Mouse (Mus musculus) ovary, postnatal 36 days (tissue): ENCODE results near the gene Ccdc186.
A peak's percentile ranks its signal among the peaks of the same experiment; 100 is the strongest.
"Not testable (repeated sequence)": the region's sequence is repeated elsewhere in the genome, so short reads cannot be mapped to it uniquely, and the experiment has no call there.

ENCODE experiments used
- DNase-seq: peaks from one replicate; pipeline ENCODE4 v3.0.0; 2022; ENCODE audit warnings: low spot score, mixed read lengths

Ccdc186 gene

DNA sequence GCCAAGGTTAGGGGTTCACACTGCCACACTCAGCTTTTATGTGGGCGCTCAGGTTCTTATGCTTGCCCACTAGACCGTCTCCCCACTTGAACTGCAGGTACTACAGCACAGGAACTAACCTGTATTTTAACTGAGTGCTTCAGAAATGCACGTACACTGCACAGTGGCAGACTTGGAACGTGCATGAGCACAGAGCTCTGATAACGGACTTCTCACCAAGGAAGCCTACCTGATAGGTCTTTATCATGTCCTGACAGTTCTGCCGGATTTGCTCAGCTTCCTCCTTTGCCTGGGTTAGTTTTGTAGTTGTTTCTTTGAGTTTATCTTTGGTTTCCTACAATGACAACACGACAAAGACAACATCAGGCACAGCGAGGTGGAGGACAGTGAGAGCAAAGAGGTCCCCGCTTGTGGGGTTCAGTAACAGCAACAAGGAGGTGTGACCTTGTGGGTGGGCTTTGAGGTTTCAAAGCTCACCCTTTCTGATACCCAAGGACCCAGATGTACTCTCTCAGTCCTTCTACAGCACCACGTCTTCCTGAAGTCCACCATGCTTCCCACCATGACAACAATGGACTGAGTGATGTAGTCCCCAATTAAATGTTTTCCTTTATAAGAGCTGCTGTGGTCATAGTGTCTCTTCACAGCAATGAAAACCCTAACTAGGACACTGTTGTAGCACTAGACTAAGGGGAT lies 20.2 kb downstream of the Ccdc186 start:
- no peak for DNase-seq

DNA sequence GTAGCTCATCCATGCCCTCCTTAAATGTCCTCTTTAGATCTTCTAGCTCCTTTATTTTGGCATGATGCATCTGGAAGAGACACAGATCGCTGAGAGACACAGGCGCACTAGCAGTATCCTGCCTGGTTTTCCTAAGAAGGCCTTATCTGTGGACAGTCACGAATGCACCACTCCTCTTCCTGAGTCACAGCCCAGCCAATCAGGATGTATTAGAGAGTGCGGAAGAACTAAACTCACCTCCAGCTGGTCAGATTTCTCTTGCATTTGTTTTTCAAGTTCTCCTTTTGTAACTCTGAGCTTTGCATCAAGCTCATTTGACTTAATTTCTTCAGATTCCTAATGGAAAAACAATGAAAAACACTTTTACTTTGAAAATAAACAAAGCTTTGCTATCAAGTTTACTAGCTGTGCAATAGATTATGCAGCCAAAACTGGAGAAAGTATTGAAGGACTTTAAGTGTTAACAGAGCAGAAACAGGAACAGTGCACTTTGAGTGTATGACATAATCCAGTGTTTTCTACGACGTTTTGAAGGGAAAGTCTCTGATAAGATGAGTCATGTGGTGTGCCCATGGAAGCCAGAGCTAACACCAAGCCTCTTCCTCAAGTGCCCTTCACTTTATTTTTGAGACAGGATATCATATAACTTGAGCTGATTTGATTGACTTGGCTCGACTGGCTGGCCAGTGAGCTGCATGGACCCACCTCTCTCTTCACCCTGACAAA lies 20.9 kb downstream of the Ccdc186 start:
- DNase-seq = no peak

DNA sequence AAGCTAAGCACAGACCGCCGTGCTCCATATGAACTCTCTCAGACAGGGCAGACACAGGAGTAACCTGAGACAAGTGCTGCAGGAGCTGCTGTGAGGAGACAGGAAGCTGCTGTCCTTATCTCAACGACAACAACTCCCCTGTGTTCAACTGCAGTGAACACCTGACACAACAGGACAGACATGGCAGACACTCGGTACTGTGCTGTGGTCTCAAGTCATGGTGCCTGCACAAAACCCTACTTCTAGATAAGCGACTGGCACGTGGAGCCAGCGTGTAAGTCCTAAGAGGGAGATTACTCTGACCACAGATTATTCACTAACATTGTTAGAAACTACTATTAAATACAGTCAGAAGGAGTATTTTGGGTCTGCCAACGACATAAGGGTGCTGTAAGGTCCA lies 21.8 kb downstream of the Ccdc186 start:
- DNase-seq = no peak

DNA sequence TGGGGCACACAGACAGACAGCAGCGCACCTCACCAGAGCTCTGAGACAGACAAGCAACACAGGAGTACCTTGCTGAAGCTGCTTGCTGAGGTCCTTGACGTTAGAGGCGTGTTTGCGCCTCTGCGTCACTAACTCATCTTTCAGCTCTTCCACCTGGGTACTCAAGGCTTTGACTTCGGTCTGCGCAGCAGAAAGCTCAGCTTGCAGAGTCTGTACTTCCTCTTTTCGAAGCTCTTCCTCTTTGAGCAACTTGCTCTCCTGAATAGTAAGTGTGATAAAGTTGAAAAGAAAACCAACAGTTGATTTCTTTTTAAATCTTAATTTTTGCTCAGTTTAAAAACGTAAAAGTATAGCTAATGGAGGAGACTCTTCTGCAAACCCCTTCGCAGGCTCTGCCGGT lies 24.6 kb downstream of the Ccdc186 start:
- DNase-seq = no peak

DNA sequence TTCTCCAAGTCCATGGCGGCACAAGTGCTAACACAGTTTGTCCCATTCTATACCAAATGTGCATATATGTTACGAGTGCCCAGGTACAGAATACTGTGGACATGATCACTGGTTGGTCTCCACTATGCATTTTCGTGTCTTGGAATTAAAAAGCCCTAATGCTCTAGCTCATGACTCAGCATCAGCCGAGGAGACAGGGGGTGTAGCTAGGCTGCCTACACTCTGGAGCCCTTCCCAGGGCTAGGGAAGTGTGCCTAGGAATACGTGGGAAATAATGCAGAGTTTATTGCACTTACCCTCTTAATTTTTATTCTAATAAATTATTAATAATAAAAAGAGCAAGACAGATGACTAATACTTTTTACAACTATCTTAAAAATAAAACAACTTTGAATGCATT lies 33.0 kb downstream of the Ccdc186 start:
- no peak for DNase-seq

DNA sequence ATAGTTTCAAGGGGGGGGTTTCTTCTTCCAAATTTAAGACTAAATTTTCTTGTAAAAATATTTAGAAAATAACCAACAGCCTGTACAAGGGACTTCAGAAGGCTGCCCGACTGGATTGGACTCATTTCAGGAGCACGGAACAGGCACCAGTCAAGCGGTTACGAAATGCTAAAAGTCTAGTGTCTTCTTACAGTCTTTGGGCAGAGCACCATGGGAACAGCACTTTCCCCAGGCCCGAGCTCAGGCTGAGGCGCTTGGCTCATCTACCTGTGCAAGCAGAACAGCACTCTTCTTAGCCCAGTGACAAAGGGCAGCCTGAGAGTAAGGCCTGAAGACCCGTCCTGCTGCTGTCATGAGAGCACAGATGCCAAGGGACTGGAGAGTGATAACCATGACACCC lies 34.1 kb downstream of the Ccdc186 start:
- DNase-seq = no peak

DNA sequence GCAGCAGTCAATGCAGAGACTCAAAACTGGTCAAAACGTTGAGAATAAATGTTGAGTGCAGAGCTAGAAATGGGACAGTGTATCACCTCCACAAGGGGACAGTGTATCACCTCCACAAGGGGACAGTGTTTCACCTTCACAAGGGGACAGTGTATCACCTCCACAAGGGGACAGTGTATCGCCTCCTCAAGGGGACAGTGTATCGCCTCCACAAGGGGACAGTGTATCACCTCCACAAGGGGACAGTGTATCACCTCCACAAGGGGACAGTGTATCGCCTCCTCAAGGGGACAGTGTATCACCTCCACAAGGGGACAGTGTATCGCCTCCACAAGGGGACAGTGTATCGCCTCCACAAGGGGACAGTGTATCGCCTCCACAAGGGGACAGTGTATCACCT lies 43.5 kb downstream of the Ccdc186 start:
- DNase-seq = not testable (repeated sequence)

DNA sequence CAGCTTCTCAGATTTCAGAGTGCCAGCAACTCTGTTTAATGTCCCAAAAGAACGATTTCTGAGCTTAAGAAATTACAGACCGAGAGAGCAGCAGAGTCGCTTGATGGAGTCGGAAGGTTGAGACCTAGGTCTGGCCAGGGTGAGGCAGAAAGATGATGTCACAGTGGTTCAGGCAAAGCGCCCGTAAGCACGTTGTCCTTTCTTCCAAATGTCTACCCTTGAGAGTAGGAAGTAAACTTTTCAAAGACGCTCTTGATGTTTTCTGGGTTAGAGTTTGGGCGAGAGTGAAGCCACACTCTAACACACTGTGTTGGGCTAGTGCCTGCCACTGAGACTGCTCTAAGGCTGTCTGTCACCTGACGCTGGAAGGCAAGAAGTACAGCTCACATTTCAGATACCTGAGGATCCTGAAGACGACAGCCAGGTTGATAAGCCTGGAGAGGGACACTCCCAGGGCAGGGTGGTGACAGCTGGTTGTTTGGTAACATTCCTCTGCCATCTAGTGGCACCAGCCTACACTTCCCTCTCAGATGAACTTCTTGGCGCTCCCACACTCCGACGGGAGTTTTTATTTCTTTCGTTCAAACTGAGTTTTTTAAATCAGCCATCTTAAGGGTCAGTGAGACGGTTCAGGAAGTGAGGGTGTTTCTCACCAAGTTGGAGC lies 45.1 kb downstream of the Ccdc186 start:
- DNase-seq = peak; percentile 33

DNA sequence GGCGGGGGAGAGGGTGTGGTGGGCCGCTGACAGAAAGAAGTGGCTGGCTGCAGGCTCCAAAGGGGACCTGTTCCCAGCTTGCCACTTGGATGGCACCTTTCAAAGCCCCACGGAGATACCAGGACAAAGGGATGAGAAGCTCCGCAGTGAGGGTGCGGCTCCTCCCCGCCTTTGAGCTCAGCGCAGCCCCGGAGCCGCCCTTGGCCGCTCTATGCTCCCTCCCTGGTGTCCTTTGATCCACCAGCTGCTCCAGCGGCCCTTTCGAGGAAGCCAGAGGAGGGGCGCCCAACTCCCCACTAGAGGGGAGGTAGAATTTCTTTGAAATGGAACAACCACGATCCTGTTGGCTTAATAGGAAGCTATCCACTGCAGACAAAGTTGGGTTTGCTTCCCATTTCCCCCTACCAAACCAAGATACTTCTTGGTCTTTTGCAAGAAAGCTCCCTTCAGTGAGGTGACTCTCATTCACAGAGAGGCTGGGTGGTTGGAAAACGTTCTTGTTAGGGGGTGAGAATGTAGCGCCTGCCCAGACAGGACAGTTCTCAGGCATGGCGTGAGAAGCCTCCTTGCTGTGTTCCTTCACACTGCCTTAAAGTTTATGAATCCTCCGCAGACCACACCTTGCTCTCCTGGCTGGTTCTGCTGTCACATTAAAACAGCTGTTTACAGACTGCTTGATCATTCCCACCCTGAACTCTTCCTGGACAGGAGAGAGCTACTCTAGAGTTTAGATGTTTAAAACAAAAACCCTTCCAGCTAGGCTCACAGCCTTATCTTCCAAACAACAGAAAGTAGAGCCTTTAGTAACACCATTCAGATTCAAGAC lies 45.9 kb downstream of the Ccdc186 start:
- peak; percentile 28 for DNase-seq

DNA sequence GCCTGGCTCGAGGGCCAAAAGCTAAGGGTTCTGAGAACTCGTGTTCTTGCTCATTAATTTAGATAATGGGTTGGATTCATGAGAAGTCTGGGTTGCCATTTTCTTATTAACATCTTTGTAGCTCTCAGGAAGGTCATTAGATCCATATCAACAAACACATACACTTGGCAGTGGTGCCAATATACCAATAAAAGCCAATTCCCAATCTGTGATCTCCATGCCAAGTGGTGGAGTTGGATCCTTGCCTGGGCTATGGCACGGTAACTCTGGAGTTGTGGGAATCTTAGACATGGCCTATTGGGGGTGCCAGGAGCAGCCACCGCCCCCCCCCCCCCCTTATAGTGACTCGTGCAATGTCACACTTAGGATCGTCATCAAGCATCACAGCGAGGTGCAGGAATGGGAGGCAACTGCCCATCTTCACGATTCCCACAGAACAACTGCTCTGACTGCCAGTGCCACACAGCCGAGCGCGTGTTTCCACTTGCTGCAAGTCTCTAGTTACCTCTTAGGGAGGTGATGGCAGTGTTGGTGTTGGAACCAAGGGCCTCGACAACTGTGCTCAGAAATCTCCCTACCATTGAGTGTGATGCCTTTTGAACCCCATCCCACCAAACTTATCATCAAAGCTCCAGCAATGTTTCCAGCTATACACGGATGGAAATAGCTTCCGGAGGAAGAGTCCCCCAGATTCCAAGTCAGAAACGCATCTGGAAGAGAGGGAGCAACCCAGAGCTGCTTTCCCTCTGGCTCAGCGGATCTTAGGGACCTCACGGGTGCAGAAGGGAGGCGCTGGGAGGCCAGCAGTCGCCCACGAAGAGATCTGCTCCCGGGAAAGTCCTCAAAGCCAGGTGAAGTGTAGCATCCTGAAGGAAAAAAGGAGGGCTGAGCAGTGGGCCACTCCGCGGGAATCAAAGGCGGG lies 46.8 kb downstream of the Ccdc186 start:
- no peak for DNase-seq

DNA sequence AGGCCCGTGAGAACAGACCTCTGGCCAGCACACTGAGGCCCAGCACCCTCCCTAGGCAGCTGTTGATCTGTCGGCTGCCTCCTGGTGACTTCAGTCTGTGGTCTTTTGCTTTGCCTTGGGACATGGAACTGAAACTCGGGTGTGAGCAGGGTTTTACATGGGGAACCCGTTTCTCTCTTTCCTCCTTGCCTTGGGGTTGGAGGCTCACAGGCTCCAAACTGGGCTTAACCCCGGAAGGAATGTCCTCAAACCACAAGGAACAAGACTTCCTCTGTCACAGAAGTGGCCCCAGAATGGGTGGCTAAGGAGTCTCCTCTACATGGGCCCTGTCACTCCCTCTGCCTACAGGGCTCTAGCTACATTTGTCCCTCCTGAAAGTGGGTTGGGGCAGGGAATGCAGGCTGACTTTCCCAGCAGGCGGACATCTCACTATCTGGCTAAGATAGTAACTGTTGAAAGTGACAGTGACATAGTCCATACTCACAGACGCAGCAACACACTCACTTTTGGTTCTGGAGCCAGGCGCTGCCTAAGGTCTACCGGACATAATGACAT lies 47.5 kb downstream of the Ccdc186 start:
- DNase-seq = no peak

DNA sequence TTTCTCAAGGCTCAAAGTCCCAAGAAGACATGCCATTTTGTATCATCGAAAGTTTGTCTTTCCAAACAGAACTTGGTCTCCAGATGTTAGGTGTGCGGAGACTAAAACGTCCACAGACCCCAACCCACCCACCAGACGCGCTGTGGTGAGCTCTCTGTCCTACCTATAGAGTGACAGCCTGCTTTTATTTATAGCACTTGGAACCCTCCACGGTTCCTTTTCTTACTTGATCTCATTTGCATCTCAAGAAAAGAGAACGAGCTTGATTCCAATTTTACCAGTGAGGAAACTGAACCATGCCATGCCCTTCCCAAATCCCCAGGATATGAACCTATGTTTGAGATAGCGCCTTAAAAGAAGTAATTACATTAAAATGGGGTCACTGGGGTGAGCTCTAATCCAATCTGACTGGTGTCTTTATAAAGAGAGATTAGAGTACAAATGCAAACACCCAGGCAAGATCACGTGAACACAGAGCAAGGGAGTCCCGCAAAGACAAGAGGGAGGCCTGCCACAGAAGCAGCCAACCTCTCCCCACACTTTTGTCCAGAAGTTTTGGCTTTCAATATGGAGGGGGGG lies 48.5 kb downstream of the Ccdc186 start:
- no peak for DNase-seq

DNA sequence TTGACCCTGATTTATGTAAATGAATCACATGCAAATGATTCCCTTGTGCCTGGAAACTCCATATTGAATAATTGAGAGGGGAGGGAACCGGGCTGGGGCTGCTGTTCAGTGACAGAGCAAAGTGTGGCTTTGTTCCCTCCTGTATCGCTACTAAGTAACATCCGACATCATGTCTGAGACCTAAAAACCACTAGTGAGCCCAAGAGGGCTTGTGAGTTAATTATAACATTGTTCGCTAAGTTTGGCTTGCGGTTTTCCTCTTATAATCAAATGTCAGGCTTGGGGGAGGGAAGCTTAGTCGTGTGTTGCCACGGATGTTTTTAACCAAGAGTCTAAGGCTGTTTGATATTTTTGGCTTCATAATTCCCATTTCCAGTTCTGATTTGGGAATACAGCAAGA lies 49.8 kb downstream of the Ccdc186 start:
- no peak for DNase-seq

DNA sequence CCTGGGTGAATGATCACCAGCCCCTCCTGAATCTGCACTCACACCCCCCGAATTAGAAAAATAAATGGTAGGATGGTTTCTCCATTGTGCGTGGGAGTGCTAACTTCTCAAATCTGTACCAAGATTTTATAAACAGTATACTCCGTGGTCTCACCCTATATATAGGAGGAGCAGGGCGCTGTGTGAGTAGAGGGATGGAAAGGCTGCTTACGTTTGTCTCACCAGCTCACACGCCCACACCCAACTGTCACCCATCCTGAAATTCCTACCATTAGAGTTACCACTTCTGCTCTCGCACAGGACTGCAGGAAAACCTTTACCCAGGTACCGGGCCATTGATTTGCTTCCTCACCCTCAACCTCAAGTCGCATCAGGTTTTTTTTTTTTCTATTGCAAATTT lies 53.0 kb downstream of the Ccdc186 start:
- no peak for DNase-seq

DNA sequence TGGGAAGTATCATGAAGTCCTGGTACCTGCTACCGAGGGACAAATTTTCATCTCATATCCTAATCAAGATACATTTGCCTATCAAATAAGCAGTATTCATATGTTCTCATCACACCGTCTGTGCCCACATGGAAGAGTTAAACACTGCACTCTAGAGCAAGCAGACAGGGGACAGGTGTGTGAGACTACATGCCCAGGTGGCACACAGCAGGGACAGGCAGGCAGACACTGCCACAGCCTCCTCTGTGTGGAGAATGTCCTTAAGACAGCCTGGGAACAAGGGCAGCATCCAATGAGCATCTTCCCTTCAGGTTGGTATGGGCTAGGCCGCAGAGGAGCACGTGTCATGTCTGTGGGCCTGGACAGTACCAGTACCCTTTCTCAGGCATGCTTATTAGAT lies 59.3 kb downstream of the Ccdc186 start:
- DNase-seq = no peak

DNA sequence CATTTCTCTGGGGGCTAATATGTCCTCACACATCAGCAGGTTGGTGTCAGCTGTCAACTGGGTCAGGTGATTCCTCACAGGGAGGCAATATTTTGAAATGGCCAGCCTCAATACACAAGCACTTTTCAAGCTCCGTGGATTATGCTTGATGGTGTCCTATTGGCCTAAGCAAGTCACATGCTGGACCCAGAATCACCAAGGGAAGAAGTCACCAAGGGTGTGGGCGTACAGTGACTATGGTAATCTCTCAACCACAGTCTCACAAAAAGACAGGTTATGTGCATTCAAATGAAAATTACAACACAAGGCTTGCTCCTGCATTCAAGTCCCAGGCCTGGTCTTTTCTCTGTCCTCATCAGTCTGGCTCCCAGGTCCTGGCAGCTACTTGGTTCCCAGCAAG lies 60.3 kb downstream of the Ccdc186 start:
- DNase-seq = no peak

DNA sequence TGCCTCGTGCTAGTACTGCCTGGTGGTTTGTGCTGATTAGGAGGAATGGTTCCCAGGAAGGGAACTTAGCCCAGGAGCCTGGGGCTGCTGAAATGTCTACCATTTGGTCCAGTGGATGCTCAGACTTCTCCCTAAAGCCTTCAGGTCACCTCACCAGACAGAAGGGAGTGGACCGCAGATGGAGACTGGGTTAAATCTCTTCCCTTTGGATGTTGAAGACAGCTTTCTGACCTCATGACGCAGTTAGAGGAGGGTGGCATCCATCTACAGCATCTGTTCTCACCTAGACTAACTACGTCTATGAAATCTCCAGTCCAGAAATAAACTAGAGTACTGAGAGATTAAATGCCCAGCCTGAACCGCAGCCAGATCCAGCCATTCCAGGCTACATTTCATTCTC lies 60.9 kb downstream of the Ccdc186 start:
- no peak for DNase-seq

DNA sequence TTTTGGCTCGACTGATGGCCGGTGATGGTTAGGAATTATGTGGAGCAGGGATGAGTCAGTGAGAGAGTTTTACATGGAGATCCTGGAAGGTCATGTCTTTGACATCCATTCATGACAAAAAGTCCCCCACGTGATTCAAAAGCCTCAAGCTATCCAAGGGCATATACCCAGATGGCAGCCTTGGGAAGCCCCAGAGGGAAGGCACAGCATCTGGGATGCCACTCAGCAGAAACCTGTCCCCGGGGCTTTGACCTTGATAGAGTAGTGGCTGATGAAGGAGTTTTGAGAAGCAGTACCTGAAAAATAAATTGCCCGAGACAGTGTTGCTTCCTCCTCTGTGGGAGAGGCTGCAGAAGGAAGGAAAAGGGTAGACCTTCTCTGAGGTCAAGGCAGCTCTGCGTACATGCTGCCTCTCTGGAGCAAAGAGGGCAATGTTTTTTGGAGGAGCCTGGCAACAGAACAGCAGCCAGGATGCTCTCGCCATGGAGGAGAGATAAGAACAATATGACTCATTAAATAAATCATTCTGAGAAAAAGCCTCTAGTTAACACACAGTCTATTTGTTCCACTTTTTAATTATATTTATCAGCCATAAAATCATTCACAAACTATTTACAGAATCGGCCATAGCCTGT lies 61.6 kb downstream of the Ccdc186 start:
- no peak for DNase-seq

DNA sequence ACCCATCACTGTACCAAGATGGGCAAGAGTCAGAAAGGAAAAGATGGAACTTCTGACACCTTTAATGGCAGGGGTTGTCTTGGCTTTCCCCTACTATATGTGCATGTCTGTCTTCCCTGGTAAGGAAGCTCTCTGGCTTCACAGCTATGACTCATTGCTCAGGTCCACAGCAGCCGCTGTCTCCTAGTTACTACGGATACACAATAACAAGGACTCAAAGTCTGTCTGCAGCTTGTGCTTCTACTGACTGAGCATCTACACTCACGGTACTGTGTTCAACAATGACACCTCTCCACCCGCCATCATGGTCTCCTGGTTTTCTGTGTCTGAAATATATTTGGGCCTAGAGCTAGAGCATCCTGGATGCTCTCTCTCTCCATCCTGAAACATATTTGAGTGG lies 62.2 kb downstream of the Ccdc186 start:
- DNase-seq = no peak

DNA sequence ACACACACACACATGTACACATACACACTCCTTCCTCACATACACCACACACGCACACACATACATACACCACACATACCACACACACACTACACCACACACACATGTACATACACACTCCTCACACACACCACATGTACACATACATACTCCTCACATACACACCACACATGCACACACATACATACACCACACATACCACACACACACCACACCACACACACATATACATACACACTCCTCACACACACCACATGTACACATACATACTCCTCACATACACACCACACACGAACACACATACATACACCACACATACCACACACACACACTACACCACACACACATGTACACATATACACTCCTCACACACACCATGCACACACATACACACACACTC lies 63.7 kb downstream of the Ccdc186 start:
- DNase-seq = no peak
